Mouse (Mus musculus) MN1 (cell line): Measurements from ENCODE around the gene Gata5.

Source experiments
- DNase-seq: peaks from one replicate; pipeline ENCODE4 v3.0.0-alpha.2; 2016; ENCODE audit warnings: low spot score

Gata5 gene

GRCm38 (mm10) chr2:180334551-180334986, at the start of gene Gata5:
TSS of gene Gata5 (minus strand) at chr2:180334699.
- no peak for DNase-seq

- DNase-seq, result no peak
Observed at GRCm38 (mm10) chr2:180376730-180377129, 42.2 kb upstream of the Gata5 start.

- no peak for DNase-seq
Observed at GRCm38 (mm10) chr2:180373256-180373655, 38.8 kb upstream of the Gata5 start.

- DNase-seq, result no peak
Observed at GRCm38 (mm10) chr2:180368359-180368758, 33.9 kb upstream of the Gata5 start.

- DNase-seq, result no peak
Observed at GRCm38 (mm10) chr2:180367350-180367749, 32.9 kb upstream of the Gata5 start.

GRCm38 (mm10) chr2:180363434-180363720, 28.9 kb upstream of the Gata5 start:
- no peak for DNase-seq

- no peak for DNase-seq
Observed at GRCm38 (mm10) chr2:180362585-180363433, 28.3 kb upstream of the Gata5 start.

- DNase-seq, result peak; percentile 86
Observed at GRCm38 (mm10) chr2:180359062-180359461, 24.6 kb upstream of the Gata5 start.

GRCm38 (mm10) chr2:180353338-180353737, 18.8 kb upstream of the Gata5 start:
- peak; percentile 69 for DNase-seq

GRCm38 (mm10) chr2:180350700-180351099, 16.2 kb upstream of the Gata5 start:
- peak; percentile 64 for DNase-seq

- peak; percentile 86 for DNase-seq
Observed at GRCm38 (mm10) chr2:180346820-180347497, 12.5 kb upstream of the Gata5 start.

GRCm38 (mm10) chr2:180343092-180343491, 8.6 kb upstream of the Gata5 start:
- no peak for DNase-seq

- peak; percentile 71 for DNase-seq
Observed at GRCm38 (mm10) chr2:180342189-180342588, 7.7 kb upstream of the Gata5 start.

- DNase-seq, result peak; percentile 51
Observed at GRCm38 (mm10) chr2:180341229-180341628, 6.7 kb upstream of the Gata5 start.

- no peak for DNase-seq
Observed at GRCm38 (mm10) chr2:180339886-180340285, 5.4 kb upstream of the Gata5 start.

- no peak for DNase-seq
Observed at GRCm38 (mm10) chr2:180333778-180334550, 535 bp downstream of the Gata5 start.

GRCm38 (mm10) chr2:180329466-180329865, 5.0 kb downstream of the Gata5 start:
- DNase-seq, result no peak

GRCm38 (mm10) chr2:180322674-180323355, 11.7 kb downstream of the Gata5 start:
- peak; percentile 63 for DNase-seq

GRCm38 (mm10) chr2:180320216-180320615, 14.3 kb downstream of the Gata5 start:
- no peak for DNase-seq

GRCm38 (mm10) chr2:180317591-180317990, 16.9 kb downstream of the Gata5 start:
- DNase-seq, result no peak

- DNase-seq, result no peak
Observed at GRCm38 (mm10) chr2:180314292-180314691, 20.2 kb downstream of the Gata5 start.

GRCm38 (mm10) chr2:180311147-180311546, 23.4 kb downstream of the Gata5 start:
- peak; percentile 30 for DNase-seq
